Mouse (Mus musculus) limb, embryonic 10.5 days (tissue): ENCODE data around the gene Txndc11. TPM values are rescaled to one million over a fixed set of nuclear protein-coding genes. Genes with fewer than 3 reads are reported as not detected.

ENCODE experiments used
- DNase-seq: peaks from one replicate; pipeline ENCODE4 v3.0.0-alpha.2; 2017; ENCODE audit warnings: low spot score
- H3K27ac ChIP-seq: fragments of 300-500 bp; sonication (generic); 2 replicates; pipeline ENCODE4 v1.5.1; 2016; ENCODE audit warnings: mild to moderate bottlenecking
- H3K27me3 ChIP-seq: fragments of 300-500 bp; sonication (generic); 2 replicates; pipeline ENCODE4 v1.6.1; 2016; ENCODE audit warnings: low read depth, mild to moderate bottlenecking; ENCODE audit not compliant: poor library complexity, severe bottlenecking
- H3K36me3 ChIP-seq: fragments of 300-500 bp; sonication (generic); 2 replicates; pipeline ENCODE4 v1.6.1; 2016; ENCODE audit warnings: mild to moderate bottlenecking, moderate library complexity
- H3K4me1 ChIP-seq: fragments of 300-500 bp; sonication (generic); 2 replicates; pipeline ENCODE4 v1.6.1; 2016
- H3K4me3 ChIP-seq: fragments of 300-500 bp; sonication (generic); 2 replicates; pipeline ENCODE4 v1.5.1; 2016; ENCODE audit warnings: mild to moderate bottlenecking, moderate library complexity
- H3K9me3 ChIP-seq: fragments of 300-500 bp; sonication (generic); replicated peaks from 2 replicates; pipeline ENCODE4 v1.6.1; 2016; ENCODE audit warnings: mild to moderate bottlenecking
- WGBS: fragments of 180-500 bp; shearing (Covaris S2); methylation state at CpG from one replicate; pipeline ENCODE4 v1.1.7; 2016; 5-methylcytosine and 5-hydroxymethylcytosine counted together
- polyA plus RNA-seq: library from polyadenylated mRNA; unstranded; fragments of >200 nt; fragmentation: Nextera tagmentation; extraction: Ambion mirVana; gene quantifications from 2 replicates; pipeline ENCODE4 v1.2.1, GENCODE M21; 2016

The Txndc11 gene
- polyA plus RNA-seq, 1 experiment from 2014 or later: 33.4 TPM

GRCm38 (mm10) chr16:11092061-11092460, 42.4 kb downstream of the Txndc11 start:
- Histone ChIP-seq H3K9me3 (no peaks in the 10 kb centered on the region), H3K36me3 (peaks cover 71% of the 10 kb centered on the region), H3K27me3 (no peaks in the 10 kb centered on the region), H3K27ac (no peak overlapping the region), H3K4me3 (no peak overlapping the region), H3K4me1 (no peaks in the 10 kb centered on the region)
- DNase-seq: no peak
- 89% methylated on average over 4 of the region's 4 CpGs for WGBS

DNA sequence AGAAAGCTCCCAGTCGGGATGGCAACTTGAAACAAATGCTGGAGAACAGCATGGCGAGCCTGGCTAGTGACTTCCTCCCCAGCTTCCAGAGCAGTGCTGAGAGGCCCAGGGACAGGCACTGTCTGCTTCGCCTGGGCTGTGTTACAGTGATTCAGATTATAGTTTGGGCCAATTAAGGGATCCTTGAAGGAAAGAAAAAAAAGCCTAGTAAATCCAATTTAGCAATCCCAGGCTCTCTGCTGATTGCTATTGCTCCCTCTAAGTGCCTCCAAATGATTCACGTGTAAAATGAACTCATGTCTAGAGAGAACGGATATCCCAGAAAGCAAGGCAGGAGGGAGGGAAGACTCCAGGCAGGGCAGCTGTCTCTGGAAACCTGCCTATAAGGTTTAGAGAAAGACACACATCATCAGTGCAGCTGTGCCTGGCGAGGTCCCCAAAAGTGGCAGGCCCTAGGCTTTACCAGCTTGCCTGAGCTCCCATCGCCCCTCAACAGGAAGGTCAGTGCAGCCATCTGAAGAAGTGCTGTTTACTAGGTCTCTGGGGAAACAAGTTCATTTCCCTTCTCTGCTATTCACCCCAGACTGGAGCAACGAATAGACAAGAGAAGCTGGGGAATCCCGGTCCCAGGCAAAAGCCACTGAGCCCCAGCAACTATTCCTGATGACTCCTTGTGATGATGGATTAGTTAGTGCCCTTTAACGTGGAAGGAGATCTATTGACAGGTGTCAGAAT, 43.4 kb downstream of the Txndc11 start:
- DNase-seq: no peak
- no peaks in the 10 kb centered on the region for H3K4me1 ChIP-seq
- H3K36me3 ChIP-seq: peaks cover 77% of the 10 kb centered on the region
- no peak overlapping the region for H3K27ac ChIP-seq
- H3K4me3 ChIP-seq: no peak overlapping the region
- H3K27me3 ChIP-seq: no peaks in the 10 kb centered on the region
- 87% methylated on average over 10 of the region's 10 CpGs for WGBS
- no peaks in the 10 kb centered on the region for H3K9me3 ChIP-seq

GRCm38 (mm10) chr16:11086856-11087588, 47.4 kb downstream of the Txndc11 start:
- no peak for DNase-seq
- 92% methylated on average over 5 of the region's 5 CpGs for WGBS
- Histone ChIP-seq H3K9me3 (no peaks in the 10 kb centered on the region), H3K27ac (no peak overlapping the region), H3K27me3 (no peaks in the 10 kb centered on the region), H3K36me3 (peaks cover 94% of the 10 kb centered on the region), H3K4me1 (no peaks in the 10 kb centered on the region), H3K4me3 (no peak overlapping the region)

DNA sequence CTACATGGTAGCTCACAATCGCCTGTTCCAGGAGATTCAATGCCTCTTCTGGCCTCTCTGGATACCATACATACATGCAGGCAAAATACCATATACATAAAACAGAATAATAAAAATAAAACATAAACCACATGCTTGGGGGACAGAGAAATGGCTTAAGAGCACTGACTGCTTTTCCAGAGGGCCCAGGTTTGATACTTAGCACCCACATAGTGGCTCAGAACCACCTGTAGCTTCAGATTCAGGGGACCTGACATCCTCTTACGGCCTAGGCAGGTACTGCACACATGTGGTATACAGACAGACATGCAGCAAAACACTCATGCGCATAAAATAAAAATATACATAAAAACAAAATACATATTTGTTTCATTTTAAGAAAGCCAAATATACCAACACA, 48.2 kb downstream of the Txndc11 start:
- Histone ChIP-seq H3K9me3 (no peaks in the 10 kb centered on the region), H3K27me3 (no peaks in the 10 kb centered on the region), H3K4me1 (no peaks in the 10 kb centered on the region), H3K27ac (no peak overlapping the region), H3K36me3 (peaks cover 94% of the 10 kb centered on the region), H3K4me3 (no peak overlapping the region)
- no peak for DNase-seq
- WGBS: 91% methylated on average over 3 of the region's 3 CpGs

- H3K27me3 ChIP-seq: no peaks in the 10 kb centered on the region
- no peaks in the 10 kb centered on the region for H3K4me1 ChIP-seq
- no peak overlapping the region for H3K4me3 ChIP-seq
- peaks cover 95% of the 10 kb centered on the region for H3K36me3 ChIP-seq
- 94% methylated on average over 8 of the region's 8 CpGs for WGBS
- H3K9me3 ChIP-seq: no peaks in the 10 kb centered on the region
- no peak for DNase-seq
- H3K27ac ChIP-seq: no peak overlapping the region
Measured at GRCm38 (mm10) chr16:11084181-11084580, 50.3 kb downstream of the Txndc11 start.

GRCm38 (mm10) chr16:11078216-11078869, 56.1 kb downstream of the Txndc11 start:
- DNase-seq: no peak
- 81% methylated on average over 3 of the region's 3 CpGs for WGBS
- Histone ChIP-seq H3K4me1 (no peaks in the 10 kb centered on the region), H3K9me3 (no peaks in the 10 kb centered on the region), H3K27me3 (no peaks in the 10 kb centered on the region), H3K27ac (no peak overlapping the region), H3K4me3 (no peak overlapping the region), H3K36me3 (peaks cover 98% of the 10 kb centered on the region)

GRCm38 (mm10) chr16:11077601-11078201, 56.7 kb downstream of the Txndc11 start:
- 93% methylated on average over 9 of the region's 9 CpGs for WGBS
- Histone ChIP-seq H3K36me3 (peaks cover 98% of the 10 kb centered on the region), H3K4me3 (no peak overlapping the region), H3K9me3 (no peaks in the 10 kb centered on the region), H3K4me1 (no peaks in the 10 kb centered on the region), H3K27me3 (no peaks in the 10 kb centered on the region), H3K27ac (no peak overlapping the region)
- DNase-seq: no peak

DNA sequence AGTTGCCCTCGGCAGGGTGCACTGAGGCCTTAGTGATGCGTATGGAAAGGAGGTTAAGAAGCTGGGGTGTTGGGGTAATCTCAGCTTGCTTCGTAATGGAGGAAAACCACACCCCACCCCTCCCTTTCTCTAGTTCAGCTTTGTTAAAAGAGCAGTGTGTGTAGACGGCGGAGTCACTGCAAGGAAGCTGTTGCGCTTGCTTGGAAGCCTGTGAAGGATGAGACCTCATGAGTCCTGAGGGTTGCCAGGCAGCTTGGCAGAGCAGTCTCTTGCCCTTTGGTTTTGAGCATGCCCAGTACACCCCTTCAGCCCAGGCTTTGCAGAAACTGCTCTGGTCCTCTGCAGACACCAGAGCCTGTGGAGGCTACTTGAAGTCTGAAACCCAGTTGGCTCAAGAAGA, 61.4 kb downstream of the Txndc11 start:
- Histone ChIP-seq H3K4me1 (peaks cover 25% of the 10 kb centered on the region), H3K27me3 (no peaks in the 10 kb centered on the region)
- WGBS: 81% methylated on average over 6 of the region's 6 CpGs

GRCm38 (mm10) chr16:11072454-11072853, 62.0 kb downstream of the Txndc11 start:
- H3K27ac ChIP-seq: no peak overlapping the region
- DNase-seq: no peak
- WGBS: 91% methylated on average over 8 of the region's 8 CpGs
- no peaks in the 10 kb centered on the region for H3K9me3 ChIP-seq
- peaks cover 82% of the 10 kb centered on the region for H3K36me3 ChIP-seq
- H3K4me3 ChIP-seq: no peak overlapping the region
- peaks cover 31% of the 10 kb centered on the region for H3K4me1 ChIP-seq
- H3K27me3 ChIP-seq: no peaks in the 10 kb centered on the region

More for the DNA sequence above, 61.4 kb downstream of the Txndc11 start:
- Histone ChIP-seq H3K36me3 (peaks cover 88% of the 10 kb centered on the region), H3K9me3 (no peaks in the 10 kb centered on the region), H3K4me3 (no peak overlapping the region), H3K27ac (no peak overlapping the region)
- no peak for DNase-seq

DNA sequence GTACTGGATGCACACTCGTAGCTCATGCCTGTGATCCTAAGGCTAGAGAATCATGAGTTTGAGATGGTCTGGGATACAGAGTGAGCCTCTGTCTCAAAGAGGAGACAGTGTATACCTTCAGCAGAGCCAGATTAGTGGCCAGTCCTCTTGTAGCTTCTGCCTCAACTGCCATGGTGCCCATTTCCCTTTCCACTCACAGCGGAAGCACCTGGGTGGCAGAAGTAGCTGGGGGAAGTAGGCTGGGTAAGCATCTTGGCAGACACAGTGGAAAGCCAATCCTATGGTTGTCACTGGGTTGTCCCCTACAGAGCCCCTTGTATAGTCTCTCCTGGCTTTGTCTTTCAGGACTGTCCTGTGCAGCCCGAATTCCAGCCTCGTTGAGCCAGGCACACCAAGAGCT, 62.6 kb downstream of the Txndc11 start:
- WGBS: 86% methylated on average over 4 of the region's 4 CpGs
- no peak for DNase-seq
- Histone ChIP-seq H3K4me3 (no peak overlapping the region), H3K27ac (no peak overlapping the region), H3K4me1 (peaks cover 36% of the 10 kb centered on the region), H3K27me3 (no peaks in the 10 kb centered on the region), H3K9me3 (no peaks in the 10 kb centered on the region), H3K36me3 (peaks cover 78% of the 10 kb centered on the region)

- H3K9me3 ChIP-seq: no peaks in the 10 kb centered on the region
- peaks cover 71% of the 10 kb centered on the region for H3K36me3 ChIP-seq
- WGBS: 86% methylated on average over 5 of the region's 5 CpGs
Measured at GRCm38 (mm10) chr16:11071176-11071575, 63.3 kb downstream of the Txndc11 start.

DNA sequence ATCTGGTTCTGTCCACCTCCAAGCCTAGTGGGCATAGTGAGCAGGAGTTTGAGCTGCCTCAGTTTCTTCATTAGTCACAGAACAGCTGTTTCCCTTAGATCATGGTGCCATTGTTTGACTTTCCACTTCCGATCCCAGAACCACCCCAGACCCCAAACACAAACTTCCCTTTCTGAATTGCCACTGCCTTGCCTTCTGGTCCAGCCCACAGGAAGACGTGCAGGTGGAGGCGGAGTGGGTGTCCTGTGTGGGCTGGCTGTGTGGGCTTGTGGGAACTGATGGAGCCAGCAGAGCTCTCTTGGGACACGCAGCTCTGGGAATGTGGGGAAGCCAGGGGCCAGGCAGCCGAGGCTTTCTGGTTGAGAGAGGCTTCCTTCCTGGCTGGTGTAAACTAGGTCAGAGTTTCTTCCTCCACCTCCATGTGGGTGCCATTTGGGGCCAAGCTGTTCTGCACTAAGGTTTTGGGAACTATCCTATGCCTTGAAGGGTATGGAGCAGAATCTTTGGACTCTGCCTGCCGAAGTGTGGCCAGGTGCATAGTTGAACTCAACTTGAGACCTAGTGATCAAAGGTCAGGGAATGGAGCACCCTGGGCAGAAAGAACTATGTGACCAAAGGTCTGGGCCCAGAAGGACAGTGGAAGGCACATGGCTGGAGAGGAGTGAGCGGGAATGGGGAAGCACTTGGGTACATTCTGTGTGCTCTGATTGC, 64.6 kb downstream of the Txndc11 start:
- Histone ChIP-seq H3K4me1 (peaks cover 52% of the 10 kb centered on the region), H3K27ac (no peak overlapping the region), H3K4me3 (no peak overlapping the region), H3K27me3 (no peaks in the 10 kb centered on the region), H3K9me3 (no peaks in the 10 kb centered on the region), H3K36me3 (peaks cover 57% of the 10 kb centered on the region)
- DNase-seq: no peak
- 87% methylated on average over 7 of the region's 7 CpGs for WGBS

More at GRCm38 (mm10) chr16:11071176-11071575, 63.3 kb downstream of the Txndc11 start:
- no peak for DNase-seq
- no peak overlapping the region for H3K27ac ChIP-seq
- no peaks in the 10 kb centered on the region for H3K27me3 ChIP-seq
- H3K4me1 ChIP-seq: peaks cover 39% of the 10 kb centered on the region
- H3K4me3 ChIP-seq: no peak overlapping the region
